Mouse (Mus musculus): Measurements from ENCODE around the gene Map3k11. TPM values are rescaled to one million over a fixed set of nuclear protein-coding genes. Genes with fewer than 3 reads are reported as not detected.

The Map3k11 gene
- polyA plus RNA-seq, 1 experiment from 2014 or later: 14.0 TPM

DNA sequence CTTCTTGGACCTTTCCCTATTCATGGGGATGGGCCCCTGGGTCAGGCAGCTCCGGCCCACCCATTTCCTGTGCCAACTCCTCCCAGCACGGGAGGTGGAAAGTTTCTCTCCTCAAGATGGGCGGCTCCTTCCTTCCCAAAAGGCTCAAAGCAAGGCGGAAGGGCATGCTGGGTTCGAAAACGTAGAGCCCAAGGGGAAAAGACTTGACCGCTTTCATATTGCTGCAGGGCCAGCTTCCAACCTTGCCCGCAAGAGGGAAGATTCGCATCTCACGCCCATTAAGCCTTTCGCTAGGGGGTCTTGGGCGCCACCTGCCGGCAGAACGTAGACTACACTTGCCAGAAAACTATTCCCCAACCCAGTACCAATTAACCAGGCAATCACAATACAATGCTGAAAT is 39.2 kb downstream of the Map3k11 start:
- H3K27ac ChIP-seq (replicated peaks): peak overlapping the region; percentile 81
- H3K4me2 ChIP-seq (replicated peaks; ENCODE audit: low read depth): peak overlapping the region; percentile 92
- 2% methylated on average over 14 of the region's 14 CpGs for WGBS
- no peak; the same call in 1 of the 2 replicates for ATAC-seq (ENCODE audit: low FRiP score, low TSS enrichment)
- H3K9me3 ChIP-seq (ENCODE audit: control insufficient read depth, low read length): no peaks in the 10 kb centered on the region
- TF ChIP-seq EP300 (optimal IDR thresholded peaks at IDR 0.05) (no peak), CTCF (IDR thresholded peaks at IDR 0.05; ENCODE audit: low read depth) (peak; percentile 99)
- H3K27me3 ChIP-seq (ENCODE audit: control insufficient read depth, insufficient read depth, low read length): no peaks in the 10 kb centered on the region
- peaks cover 8% of the 10 kb centered on the region for H3K4me1 ChIP-seq (replicated peaks; ENCODE audit: control insufficient read depth, insufficient read depth)
- no peaks in the 10 kb centered on the region for H3K36me3 ChIP-seq (ENCODE audit: control insufficient read depth, insufficient read depth, low read length)
- peak; percentile 89 for DNase-seq (ENCODE audit: low spot score)
- peak overlapping the region; percentile 91; the same call in 1 of the 2 replicates for H3K9ac ChIP-seq (ENCODE audit: low read length)
- H3K4me3 ChIP-seq (ENCODE audit: low read depth, low read length): peak overlapping the region; percentile 92

DNA sequence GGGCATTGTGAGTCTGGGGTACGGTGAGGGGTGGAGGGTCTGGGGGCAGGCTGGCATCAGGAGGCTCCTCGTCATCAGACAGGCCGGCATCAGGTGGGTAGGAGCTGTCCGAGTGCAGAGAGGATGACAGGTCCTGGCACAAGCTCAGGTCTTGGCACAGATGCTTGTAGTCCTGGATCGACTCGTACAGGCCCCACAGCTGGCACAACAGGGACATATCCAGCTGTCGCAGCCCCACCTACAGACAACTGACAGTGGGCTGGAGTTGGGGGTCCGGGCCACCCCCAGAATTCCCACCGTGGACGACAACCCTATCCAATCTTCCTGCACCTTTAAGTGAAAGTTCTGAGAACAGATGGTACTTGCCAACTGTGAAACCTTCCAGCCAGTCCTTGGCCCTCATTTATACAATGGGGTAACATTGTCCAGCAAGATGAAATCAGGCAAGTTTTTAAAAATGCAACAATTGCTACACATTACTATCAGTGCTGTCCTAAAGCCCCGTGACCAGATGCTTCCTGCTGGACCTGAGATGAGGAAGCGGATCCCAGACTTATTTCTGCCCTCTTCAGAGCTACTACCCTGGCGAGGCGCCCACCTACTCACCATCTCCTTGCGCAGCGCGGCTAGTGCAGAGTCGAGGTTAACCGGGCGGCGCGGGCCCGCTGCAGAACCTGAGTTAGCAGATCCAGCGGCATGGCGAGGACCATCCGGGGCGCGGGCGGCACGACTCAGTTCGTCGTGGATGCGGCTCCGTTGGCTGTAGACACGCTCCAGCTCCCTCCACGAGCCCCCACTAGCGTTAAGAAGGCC is 40.3 kb downstream of the Map3k11 start:
- Histone ChIP-seq H3K4me2 (replicated peaks; ENCODE audit: low read depth) (peak overlapping the region; percentile 92), H3K4me3 (ENCODE audit: low read depth, low read length) (peak overlapping the region; percentile 92), H3K27me3 (ENCODE audit: control insufficient read depth, insufficient read depth, low read length) (no peaks in the 10 kb centered on the region), H3K9me3 (ENCODE audit: control insufficient read depth, low read length) (no peaks in the 10 kb centered on the region), H3K4me1 (replicated peaks; ENCODE audit: control insufficient read depth, insufficient read depth) (peaks cover 8% of the 10 kb centered on the region), H3K36me3 (ENCODE audit: control insufficient read depth, insufficient read depth, low read length) (no peaks in the 10 kb centered on the region), H3K9ac (ENCODE audit: low read length) (peak overlapping the region; percentile 91), H3K27ac (replicated peaks) (peak overlapping the region; percentile 92)
- DNase-seq (ENCODE audit: low spot score): peak; percentile 55
- ATAC-seq (ENCODE audit: low FRiP score, low TSS enrichment): no peak; the same call in 1 of the 2 replicates
- 6% methylated on average over 35 of the region's 37 CpGs for WGBS
- TF ChIP-seq CTCF (IDR thresholded peaks at IDR 0.05; ENCODE audit: low read depth) (no peak), EP300 (optimal IDR thresholded peaks at IDR 0.05) (no peak)

DNA sequence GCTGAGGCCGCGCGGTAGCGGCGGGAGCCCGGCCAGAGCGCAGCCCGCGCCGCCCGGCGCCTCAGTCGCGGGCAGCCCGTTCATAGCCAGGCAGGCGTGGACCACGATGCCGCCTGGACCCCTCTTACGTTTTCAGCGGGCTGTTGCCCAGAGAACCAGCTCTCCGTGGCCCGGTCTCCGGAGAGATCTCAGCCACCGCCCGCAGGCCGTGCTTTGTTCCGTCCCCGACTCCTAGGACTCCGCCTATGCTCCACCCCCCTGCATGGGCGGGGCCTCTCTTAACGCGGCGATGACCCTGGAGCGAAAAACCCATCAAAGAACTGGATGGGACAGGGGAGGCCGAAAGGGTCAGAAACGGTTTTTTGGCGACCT is 40.9 kb downstream of the Map3k11 start, which contains the start of gene Fam89b:
Gene Fam89b (minus strand): TSS at position 210 of the 372 bp plus-strand sequence.
- peak; percentile 71 for ATAC-seq (ENCODE audit: low FRiP score, low TSS enrichment)
- under 1% methylated on average over 34 of the region's 37 CpGs for WGBS
- TF ChIP-seq CTCF (IDR thresholded peaks at IDR 0.05; ENCODE audit: low read depth) (no peak), EP300 (optimal IDR thresholded peaks at IDR 0.05) (no peak)

DNA sequence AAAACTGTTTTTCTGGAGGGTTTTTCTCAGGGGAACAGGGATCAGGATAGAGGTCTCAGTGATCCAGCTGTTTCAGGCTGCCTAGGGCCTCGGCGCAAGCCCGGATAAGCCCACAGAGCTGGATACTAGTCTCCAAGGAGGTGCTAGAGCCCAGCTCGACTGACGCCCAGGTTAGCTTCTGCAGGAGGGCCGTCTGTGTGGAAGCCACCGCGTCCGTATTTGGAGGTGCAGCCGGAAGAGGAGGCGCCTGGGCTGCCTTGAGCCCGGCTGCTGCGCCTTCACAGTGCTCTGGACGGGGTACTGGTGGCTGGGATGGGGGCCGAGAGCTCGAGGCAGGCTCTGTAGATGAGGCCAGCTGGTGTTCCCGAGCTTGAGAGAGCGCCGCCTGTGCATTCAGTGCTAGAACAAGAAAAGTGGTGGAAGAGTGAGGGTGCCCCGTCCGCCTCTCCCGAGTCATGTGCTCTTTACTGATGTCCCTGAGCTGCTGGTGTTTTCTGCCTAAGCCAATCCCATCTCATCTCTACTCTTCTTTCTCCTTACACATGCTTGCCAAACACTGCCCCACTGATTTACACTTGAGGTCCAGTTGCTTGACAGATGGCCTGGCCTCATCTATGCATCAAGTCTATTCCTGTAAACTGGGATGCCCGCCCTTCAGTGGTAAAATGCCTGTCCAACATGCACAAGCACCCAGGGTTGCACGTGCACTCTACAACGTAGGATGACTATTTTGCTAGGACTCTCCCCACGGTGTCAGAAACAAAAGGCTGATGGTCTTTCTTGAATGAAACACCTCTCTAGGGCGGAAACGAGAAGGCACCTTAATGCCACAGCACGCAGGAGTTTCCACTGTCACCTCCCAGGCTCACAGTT is 42.0 kb downstream of the Map3k11 start:
- H3K36me3 ChIP-seq (ENCODE audit: control insufficient read depth, insufficient read depth, low read length): no peaks in the 10 kb centered on the region
- H3K4me1 ChIP-seq (replicated peaks; ENCODE audit: control insufficient read depth, insufficient read depth): peaks cover 8% of the 10 kb centered on the region
- DNase-seq (ENCODE audit: low spot score) (no peak), ATAC-seq (ENCODE audit: low FRiP score, low TSS enrichment) (no peak)
- TF ChIP-seq CTCF (IDR thresholded peaks at IDR 0.05; ENCODE audit: low read depth) (no peak), EP300 (optimal IDR thresholded peaks at IDR 0.05) (no peak)
- peak overlapping the region; percentile 56 for H3K4me3 ChIP-seq (ENCODE audit: low read depth, low read length)
- no peak overlapping the region for H3K27ac ChIP-seq (replicated peaks)
- peak overlapping the region; percentile 61 for H3K9ac ChIP-seq (ENCODE audit: low read length)
- WGBS: 73% methylated on average over 29 of the region's 29 CpGs
- H3K27me3 ChIP-seq (ENCODE audit: control insufficient read depth, insufficient read depth, low read length): no peaks in the 10 kb centered on the region
- no peaks in the 10 kb centered on the region for H3K9me3 ChIP-seq (ENCODE audit: control insufficient read depth, low read length)
- H3K4me2 ChIP-seq (replicated peaks; ENCODE audit: low read depth): peak overlapping the region; percentile 93

More for the DNA sequence above, 40.9 kb downstream of the Map3k11 start, which contains the start of gene Fam89b:
- Histone ChIP-seq H3K4me3 (ENCODE audit: low read depth, low read length) (peak within 1 kb of the TSS; percentile 92), H3K27me3 (ENCODE audit: control insufficient read depth, insufficient read depth, low read length) (no peaks in the 10 kb centered on the region), H3K9me3 (ENCODE audit: control insufficient read depth, low read length) (no peaks in the 10 kb centered on the region), H3K9ac (ENCODE audit: low read length) (peak within 1 kb of the TSS; percentile 91), H3K27ac (replicated peaks) (peak within 1 kb of the TSS; percentile 92), H3K4me1 (replicated peaks; ENCODE audit: control insufficient read depth, insufficient read depth) (peaks cover 8% of the 10 kb centered on the region), H3K4me2 (replicated peaks; ENCODE audit: low read depth) (peak within 1 kb of the TSS; percentile 92), H3K36me3 (ENCODE audit: control insufficient read depth, insufficient read depth, low read length) (no peaks in the 10 kb centered on the region)
- peak; percentile 91 for DNase-seq (ENCODE audit: low spot score)

DNA sequence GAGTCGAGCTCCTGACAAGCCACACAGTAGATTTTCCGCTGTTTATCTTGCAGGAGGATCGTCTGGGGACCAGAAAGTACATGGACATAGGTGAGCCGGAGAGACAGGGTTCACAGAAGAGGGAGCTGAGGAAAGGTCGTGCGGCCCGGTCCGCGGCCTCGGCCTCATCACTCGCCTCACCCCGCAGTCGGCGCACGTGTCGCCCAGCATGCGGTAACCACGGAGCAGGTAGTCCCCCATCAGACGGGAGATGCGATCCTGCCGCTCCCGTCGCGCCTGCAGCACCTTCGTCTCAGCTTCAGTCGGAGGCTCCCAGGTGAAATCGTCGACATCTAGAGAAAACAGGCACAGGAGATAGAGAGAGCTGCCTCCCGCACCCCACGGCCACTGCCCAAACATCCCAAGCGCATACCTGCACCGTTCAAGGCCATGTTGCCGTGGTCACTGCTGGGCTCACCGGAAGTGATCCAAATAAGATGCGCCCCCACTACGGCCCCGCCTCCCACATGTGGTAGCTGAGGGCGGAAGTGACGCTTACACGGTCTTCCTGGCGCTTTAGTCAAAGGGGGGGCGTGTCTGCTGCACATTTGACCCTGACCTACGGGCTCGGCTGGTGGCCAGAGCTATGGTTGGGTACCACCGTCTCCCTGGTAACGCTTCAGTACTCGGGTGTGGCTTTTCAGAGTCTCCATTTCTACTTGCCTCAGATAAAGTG is 42.9 kb downstream of the Map3k11 start:
- no peaks in the 10 kb centered on the region for H3K9me3 ChIP-seq (ENCODE audit: control insufficient read depth, low read length)
- H3K27ac ChIP-seq (replicated peaks): no peak overlapping the region
- DNase-seq (ENCODE audit: low spot score): peak; percentile 95
- no peak for TF ChIP-seq EP300 (optimal IDR thresholded peaks at IDR 0.05)
- TF ChIP-seq CTCF (IDR thresholded peaks at IDR 0.05; ENCODE audit: low read depth): no peak
- peaks cover 8% of the 10 kb centered on the region for H3K4me1 ChIP-seq (replicated peaks; ENCODE audit: control insufficient read depth, insufficient read depth)
- WGBS: under 1% methylated on average over 47 of the region's 47 CpGs
- no peaks in the 10 kb centered on the region for H3K27me3 ChIP-seq (ENCODE audit: control insufficient read depth, insufficient read depth, low read length)
- peak overlapping the region; percentile 56 for H3K4me3 ChIP-seq (ENCODE audit: low read depth, low read length)
- H3K9ac ChIP-seq (ENCODE audit: low read length): peak overlapping the region; percentile 61
- H3K36me3 ChIP-seq (ENCODE audit: control insufficient read depth, insufficient read depth, low read length): no peaks in the 10 kb centered on the region
- ATAC-seq (ENCODE audit: low FRiP score, low TSS enrichment): peak; percentile 88
- peak overlapping the region; percentile 93 for H3K4me2 ChIP-seq (replicated peaks; ENCODE audit: low read depth)

All from stomach, postnatal 0 days (tissue).